In the genomic region with DNA sequence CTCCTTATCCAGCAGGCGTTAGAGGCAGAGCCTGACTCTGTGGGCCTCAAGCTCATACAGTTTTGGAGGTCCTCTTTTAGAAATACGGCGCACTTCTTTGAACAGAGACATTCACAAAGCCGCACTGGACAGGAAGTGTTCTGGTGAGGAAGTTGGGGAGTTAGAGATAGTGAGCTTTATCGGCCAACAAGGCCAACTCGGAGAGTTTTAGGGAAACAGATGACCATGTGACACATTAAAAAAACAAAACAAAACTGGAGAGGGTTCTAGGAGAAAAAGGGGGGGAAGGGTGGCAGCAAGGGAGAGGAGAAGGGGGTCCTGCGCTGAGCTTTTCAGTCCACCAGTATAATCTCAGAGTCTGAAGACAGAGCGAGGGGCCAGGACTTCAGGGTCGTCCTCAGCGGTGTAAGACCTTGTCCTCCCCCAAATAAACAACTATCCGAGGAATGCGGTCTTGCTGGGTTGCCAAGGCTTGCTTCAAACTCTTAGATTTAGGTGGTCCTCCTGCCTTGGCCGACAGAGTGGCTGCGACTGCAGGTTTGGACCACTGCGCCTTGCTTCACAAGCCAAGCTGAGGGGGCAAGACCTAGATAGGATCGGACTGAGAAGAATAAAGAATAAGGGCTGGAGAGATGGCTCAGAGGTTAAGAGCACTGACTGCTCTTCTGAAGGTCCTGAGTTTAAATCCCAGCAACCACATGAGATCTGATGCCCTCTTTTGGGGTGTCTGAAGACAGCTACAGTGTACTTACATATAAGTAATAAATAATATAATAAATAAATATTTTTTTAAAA, we compare ENCODE assay signal across 8 mouse cellular contexts. TPM values are rescaled to one million over a fixed set of nuclear protein-coding genes. Genes with fewer than 3 reads are reported as not detected.
A peak's percentile ranks its signal among the peaks of the same experiment; 100 is the strongest.
DNase-seq lines count a peak whose midpoint lies in the region; ATAC-seq and TF ChIP-seq lines count a peak whose summit lies in the region.
"Had no signal": no experiment of that assay in that cellular context is flagged by ENCODE, and none has a peak within 500 bp of the region (broad histone marks: within the 10 kb centered on the region; RNA-seq: fewer than 3 reads in every experiment).

No protein-coding gene starts in this region.

- no peak for ATAC-seq in kidney, postnatal 0 days (replicated peaks; ENCODE audit: low FRiP score, low read depth)
- ATAC-seq in heart, embryonic 15.5 days (replicated peaks; ENCODE audit: insufficient number of reproducible peaks, insufficient read depth, low FRiP score, low read depth): peak; percentile 36
- ATAC-seq in megakaryocyte, adult 5-6 weeks (ENCODE audit: poor library complexity, severe bottlenecking): peak; percentile 75

- no peaks in the 10 kb centered on the region for H3K27me3 ChIP-seq in kidney, postnatal 0 days (ENCODE audit: insufficient read depth, low read length)
- H3K27me3 ChIP-seq in heart, embryonic 15.5 days: no peaks in the 10 kb centered on the region
- H3K27me3 ChIP-seq: neural tube, embryonic 12.5 days had no signal

- peak overlapping the region; percentile 60; the same call in 1 of the 2 replicates for H3K27ac ChIP-seq in kidney, postnatal 0 days
- peak overlapping the region; percentile 76 for H3K27ac ChIP-seq in bone marrow, adult 2 months (ENCODE audit: control insufficient read depth, insufficient read depth, low read depth, low read length, poor library complexity)
- peak overlapping the region; percentile 71 for H3K27ac ChIP-seq in heart, embryonic 15.5 days
- H3K27ac ChIP-seq: neural tube, embryonic 12.5 days had no signal

- TF ChIP-seq POLR2A in bone marrow, adult 2 months (IDR thresholded peaks at IDR 0.05; ENCODE audit: borderline replicate concordance, control insufficient read depth, low read depth, low read length): no peak

- DNase-seq in kidney, postnatal 0 days (ENCODE audit: low spot score): peak; percentile 52
- DNase-seq in kidney, adult 8-10 months: no peak
- DNase-seq in B cell, adult 2 months: no peak
- DNase-seq in layer of hippocampus, postnatal 25 days (ENCODE audit: extremely low spot score in 1 of 2, low spot score in 1 of 2): no peak

- H3K4me2 ChIP-seq in kidney, postnatal 0 days (ENCODE audit: low read length): no peak overlapping the region
- H3K4me2 ChIP-seq in heart, embryonic 15.5 days: 0 out of 2 replicates have a peak overlapping the region, but pooled peaks have one; percentile 17
- H3K4me2 ChIP-seq: neural tube, embryonic 12.5 days had no signal

- TF ChIP-seq CTCF in kidney, postnatal 0 days (IDR thresholded peaks at IDR 0.05; ENCODE audit: low read depth): no peak
- TF ChIP-seq CTCF in bone marrow, adult 2 months (IDR thresholded peaks at IDR 0.05; ENCODE audit: control insufficient read depth, insufficient read depth, low read length): no peak

- WGBS in kidney, postnatal 0 days: 46% methylated on average over 16 of the region's 16 CpGs
- WGBS in bone marrow, adult 2 months: 13% methylated on average over 16 of the region's 16 CpGs
- WGBS in heart, embryonic 15.5 days: 29% methylated on average over 16 of the region's 16 CpGs

- no peaks in the 10 kb centered on the region for H3K9me3 ChIP-seq in kidney, postnatal 0 days (replicated peaks; ENCODE audit: low read length)
- H3K9me3 ChIP-seq in heart, embryonic 15.5 days (replicated peaks): no peaks in the 10 kb centered on the region

- no peak overlapping the region for H3K4me3 ChIP-seq in kidney, postnatal 0 days (replicated peaks; ENCODE audit: low read depth, low read length)
- peak overlapping the region; percentile 3 for H3K4me3 ChIP-seq in bone marrow, adult 2 months (replicated peaks; ENCODE audit: control insufficient read depth, low read depth, low read length)
- H3K4me3 ChIP-seq in heart, embryonic 15.5 days: no peak overlapping the region
- H3K4me3 ChIP-seq: neural tube, embryonic 12.5 days had no signal

- H3K9ac ChIP-seq in kidney, postnatal 0 days (ENCODE audit: low read depth, low read length): no peak overlapping the region
- no peak overlapping the region for H3K9ac ChIP-seq in heart, embryonic 15.5 days
- H3K9ac ChIP-seq: neural tube, embryonic 12.5 days had no signal

- H3K4me1 ChIP-seq in kidney, postnatal 0 days (replicated peaks; ENCODE audit: insufficient read depth, low read length): peaks cover 9% of the 10 kb centered on the region
- H3K4me1 ChIP-seq in bone marrow, adult 2 months (ENCODE audit: control insufficient read depth, insufficient read depth, low read length): no peaks in the 10 kb centered on the region; the same call in 1 of the 2 replicates
- peaks cover 10% of the 10 kb centered on the region for H3K4me1 ChIP-seq in heart, embryonic 15.5 days (replicated peaks)
- H3K4me1 ChIP-seq: neural tube, embryonic 12.5 days had no signal

- H3K36me3 ChIP-seq in kidney, postnatal 0 days (ENCODE audit: insufficient read depth, low read length): no peaks in the 10 kb centered on the region
- H3K36me3 ChIP-seq in heart, embryonic 15.5 days: no peaks in the 10 kb centered on the region
- H3K36me3 ChIP-seq: neural tube, embryonic 12.5 days had no signal

RNA-seq across cellular contexts. Expression of gene Wbp2, which starts 7.2 kb away (rescaled TPM):
- polyA plus RNA-seq in kidney, postnatal 0 days (2015; fragmentation: Nextera tagmentation; extraction: Ambion mirVana): 121 and 125 TPM in 2 replicates
- polyA plus RNA-seq in bone marrow, adult 2 months (2011; ENCODE audit: insufficient read depth, insufficient read length, low replicate concordance, missing spikeins): 55.0 and 68.0 TPM in 2 replicates
- 121 and 139 TPM in 2 replicates for polyA plus RNA-seq in heart, embryonic 15.5 days (2015; fragmentation: Nextera tagmentation; extraction: Ambion mirVana)
- total RNA-seq in megakaryocyte, adult 5-6 weeks (2015): 89.9 and 100 TPM in 2 replicates
- total RNA-seq in megakaryocyte, adult 5-6 weeks (2017): 39.5 and 49.8 TPM in 2 replicates
- 100 to 1,000 TPM; 390 to 418 TPM for total RNA-seq in layer of hippocampus, postnatal 25 days (2021)

RNA-seq across cellular contexts. Expression of gene Unc13d, which starts 16.2 kb away (rescaled TPM):
- polyA plus RNA-seq in kidney, postnatal 0 days (2015; fragmentation: Nextera tagmentation; extraction: Ambion mirVana): 0.54 and 0.75 TPM in 2 replicates
- 31.2 and 63.0 TPM in 2 replicates for polyA plus RNA-seq in bone marrow, adult 2 months (2011; ENCODE audit: insufficient read depth, insufficient read length, low replicate concordance, missing spikeins)
- polyA plus RNA-seq in heart, embryonic 15.5 days (2015; fragmentation: Nextera tagmentation; extraction: Ambion mirVana): 1.0 and 3.9 TPM in 2 replicates
- 16.5 and 18.2 TPM in 2 replicates for total RNA-seq in megakaryocyte, adult 5-6 weeks (2015)
- total RNA-seq in megakaryocyte, adult 5-6 weeks (2017): 26.7 and 27.7 TPM in 2 replicates
- 1 to 10 TPM; 1.3 to 2.4 TPM for total RNA-seq in layer of hippocampus, postnatal 25 days (2021)

RNA-seq across cellular contexts. Expression of gene Trim47, which starts 33.0 kb away (rescaled TPM):
- polyA plus RNA-seq in kidney, postnatal 0 days (2015; fragmentation: Nextera tagmentation; extraction: Ambion mirVana): 40.8 and 41.7 TPM in 2 replicates
- 3.1 and 8.9 TPM in 2 replicates for polyA plus RNA-seq in bone marrow, adult 2 months (2011; ENCODE audit: insufficient read depth, insufficient read length, low replicate concordance, missing spikeins)
- 79.1 and 91.1 TPM in 2 replicates for polyA plus RNA-seq in heart, embryonic 15.5 days (2015; fragmentation: Nextera tagmentation; extraction: Ambion mirVana)
- total RNA-seq in megakaryocyte, adult 5-6 weeks (2015): 0.47 TPM in 1 of 2 replicates, not detected in the other
- 0.07 TPM in 1 of 2 replicates, not detected in the other for total RNA-seq in megakaryocyte, adult 5-6 weeks (2017)
- 1 to 10 TPM; 5.6 to 5.9 TPM for total RNA-seq in layer of hippocampus, postnatal 25 days (2021)

RNA-seq across cellular contexts. Expression of gene Trim65, which starts 37.0 kb away (rescaled TPM):
- polyA plus RNA-seq in kidney, postnatal 0 days (2015; fragmentation: Nextera tagmentation; extraction: Ambion mirVana): 3.1 and 3.3 TPM in 2 replicates
- 5.2 and 8.2 TPM in 2 replicates for polyA plus RNA-seq in bone marrow, adult 2 months (2011; ENCODE audit: insufficient read depth, insufficient read length, low replicate concordance, missing spikeins)
- polyA plus RNA-seq in heart, embryonic 15.5 days (2015; fragmentation: Nextera tagmentation; extraction: Ambion mirVana): 5.0 and 5.5 TPM in 2 replicates
- total RNA-seq in megakaryocyte, adult 5-6 weeks (2015): 15.8 and 15.9 TPM in 2 replicates
- total RNA-seq in megakaryocyte, adult 5-6 weeks (2017): 7.9 and 10.7 TPM in 2 replicates
- 1 to 10 TPM; 6.2 to 7.1 TPM for total RNA-seq in layer of hippocampus, postnatal 25 days (2021)

RNA-seq across cellular contexts. Expression of gene Mrpl38, which starts 44.7 kb away (rescaled TPM):
- 81.1 and 89.8 TPM in 2 replicates for polyA plus RNA-seq in kidney, postnatal 0 days (2015; fragmentation: Nextera tagmentation; extraction: Ambion mirVana)
- polyA plus RNA-seq in bone marrow, adult 2 months (2011; ENCODE audit: insufficient read depth, insufficient read length, low replicate concordance, missing spikeins): 28.0 and 38.3 TPM in 2 replicates
- polyA plus RNA-seq in heart, embryonic 15.5 days (2015; fragmentation: Nextera tagmentation; extraction: Ambion mirVana): 90.7 and 94.4 TPM in 2 replicates
- total RNA-seq in megakaryocyte, adult 5-6 weeks (2015): 14.6 and 17.3 TPM in 2 replicates
- 6.9 and 10.0 TPM in 2 replicates for total RNA-seq in megakaryocyte, adult 5-6 weeks (2017)
- 10 to 100 TPM; 59.1 to 62.7 TPM for total RNA-seq in layer of hippocampus, postnatal 25 days (2021)
